Mouse (Mus musculus): ENCODE measurements at regions not wholly inside any gene's neighbourhood (a gene's known extent, or its start where the extent isn't known, plus 50 kb on each side); places are given as distances from the start of the nearest gene placed in this dataset.

DNA sequence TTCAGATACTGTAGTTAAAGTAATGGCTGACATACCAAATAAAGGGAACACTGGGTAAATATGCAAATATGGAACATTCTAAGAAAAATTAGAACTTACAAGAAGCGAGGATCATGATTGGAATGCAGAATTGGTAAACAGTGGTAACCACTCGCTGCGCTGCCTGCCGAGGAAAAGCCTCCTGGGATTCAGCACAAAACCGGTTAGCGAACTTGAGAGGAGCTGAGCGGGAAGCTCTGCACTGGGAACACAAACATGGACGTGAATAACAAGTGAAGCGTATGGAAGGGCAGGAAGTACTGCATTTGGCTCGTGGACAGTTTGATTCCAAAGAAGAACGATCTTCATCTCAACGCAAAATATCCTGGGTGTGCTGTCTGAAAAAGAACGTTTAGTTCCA lies 209.0 kb upstream of the Adamts16 start:
- no peak for TF ChIP-seq E2F4 (IDR thresholded peaks at IDR 0.05; ENCODE audit: borderline replicate concordance, low read depth, low read length)
- TF ChIP-seq POLR2A (IDR thresholded peaks at IDR 0.05; ENCODE audit: control insufficient read depth in 1 of 2, insufficient read depth in 1 of 2, low read depth in 1 of 2, low read length in 2 of 2, poor library complexity in 1 of 2), result no peak
- no peak for TF ChIP-seq CTCF (IDR thresholded peaks at IDR 0.05 in 2 of 3, conservative IDR thresholded peaks at IDR 0.05 in 1 of 3; ENCODE audit: control insufficient read depth in 1 of 3, insufficient read depth in 1 of 3, low read depth in 2 of 3, low read length in 3 of 3, poor library complexity in 1 of 3, severe bottlenecking in 1 of 3)
- TF ChIP-seq ZNF384 (IDR thresholded peaks at IDR 0.05; ENCODE audit: low read depth, low read length), result no peak
- TF ChIP-seq ZMIZ1 (IDR thresholded peaks at IDR 0.05; ENCODE audit: low read depth, low read length), result no peak
- no peak for TF ChIP-seq TCF12 (IDR thresholded peaks at IDR 0.05; ENCODE audit: low read depth, low read length)
- TF ChIP-seq NELFE (IDR thresholded peaks at IDR 0.05; ENCODE audit: low read depth, low read length), result no peak
